Mouse (Mus musculus) thymus, adult 2 months (tissue): ENCODE results near the gene Qrfp.

ENCODE experiments used
- CTCF ChIP-seq: fragments of 200-500 bp; IDR thresholded peaks from 2 replicates; pipeline ENCODE4 v1.5.1; 2012; ENCODE audit warnings: mild to moderate bottlenecking, control low read depth, low read length, moderate library complexity, borderline replicate concordance; ENCODE audit not compliant: control insufficient read depth, poor library complexity, insufficient read depth; ENCODE audit errors: extremely low read depth
- POLR2A ChIP-seq: fragments of 200-500 bp; IDR thresholded peaks from 2 replicates; pipeline ENCODE4 v1.6.1; 2012; ENCODE audit warnings: mild to moderate bottlenecking, low read length, control low read depth, moderate library complexity; ENCODE audit not compliant: control insufficient read depth, poor library complexity, insufficient read depth; ENCODE audit errors: extremely low read depth

DNA sequence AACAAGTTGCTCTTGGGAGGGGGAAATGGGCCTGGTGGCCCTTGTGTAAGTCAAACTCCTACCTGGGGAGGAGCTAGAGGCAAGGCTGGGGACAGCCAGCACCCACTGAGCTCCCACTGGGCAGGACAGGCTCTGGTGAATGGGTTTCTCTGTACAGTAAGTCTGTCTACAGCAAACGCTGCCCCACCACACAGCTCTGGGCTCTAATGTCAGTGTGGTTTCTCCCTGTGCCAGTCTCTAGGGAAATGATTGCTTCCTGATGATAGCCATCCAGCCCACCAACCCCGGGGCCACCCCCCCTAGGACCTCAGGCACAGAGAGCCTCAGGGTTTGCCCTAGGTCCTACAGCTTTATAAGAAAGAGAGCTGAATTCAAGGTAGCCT is 1.0 kb downstream of the Qrfp start:
- TF ChIP-seq CTCF (no peak), POLR2A (no peak)
